Mouse (Mus musculus) kidney, adult 2 months (tissue): ENCODE measurements at regions not wholly inside any gene's neighbourhood (a gene's known extent, or its start where the extent isn't known, plus 50 kb on each side); places are given as distances from the start of the nearest gene placed in this dataset.

Source experiments
- CTCF ChIP-seq: fragments of 200-500 bp; conservative IDR thresholded peaks from 2 replicates; pipeline ENCODE4 v1.5.1; 2011; ENCODE audit warnings: low read depth, mild to moderate bottlenecking, control low read depth, low read length, moderate library complexity, mixed read lengths; ENCODE audit not compliant: insufficient read depth, insufficient read length
- POLR2A ChIP-seq: fragments of 200-500 bp; IDR thresholded peaks from one replicate; pipeline ENCODE4 v1.6.1; 2011; ENCODE audit warnings: low read depth, low read length, control low read depth

GRCm38 (mm10) chr10:95091086-95091485, 146.5 kb upstream of the Plxnc1 start:
- TF ChIP-seq CTCF (no peak), POLR2A (no peak)
